Mouse (Mus musculus) adrenal gland, postnatal 0 days (tissue): Measurements from ENCODE around the gene Zswim3. TPM values are rescaled to one million over a fixed set of nuclear protein-coding genes. Genes with fewer than 3 reads are reported as not detected.

Experiments
- polyA plus RNA-seq: library from polyadenylated mRNA; unstranded; fragments of >200 nt; fragmentation: Nextera tagmentation; extraction: Ambion mirVana; gene quantifications from 2 replicates; pipeline ENCODE4 v1.2.1, GENCODE M21; 2015

The Zswim3 gene
- 4.1 and 4.6 TPM in 2 replicates for polyA plus RNA-seq

DNA sequence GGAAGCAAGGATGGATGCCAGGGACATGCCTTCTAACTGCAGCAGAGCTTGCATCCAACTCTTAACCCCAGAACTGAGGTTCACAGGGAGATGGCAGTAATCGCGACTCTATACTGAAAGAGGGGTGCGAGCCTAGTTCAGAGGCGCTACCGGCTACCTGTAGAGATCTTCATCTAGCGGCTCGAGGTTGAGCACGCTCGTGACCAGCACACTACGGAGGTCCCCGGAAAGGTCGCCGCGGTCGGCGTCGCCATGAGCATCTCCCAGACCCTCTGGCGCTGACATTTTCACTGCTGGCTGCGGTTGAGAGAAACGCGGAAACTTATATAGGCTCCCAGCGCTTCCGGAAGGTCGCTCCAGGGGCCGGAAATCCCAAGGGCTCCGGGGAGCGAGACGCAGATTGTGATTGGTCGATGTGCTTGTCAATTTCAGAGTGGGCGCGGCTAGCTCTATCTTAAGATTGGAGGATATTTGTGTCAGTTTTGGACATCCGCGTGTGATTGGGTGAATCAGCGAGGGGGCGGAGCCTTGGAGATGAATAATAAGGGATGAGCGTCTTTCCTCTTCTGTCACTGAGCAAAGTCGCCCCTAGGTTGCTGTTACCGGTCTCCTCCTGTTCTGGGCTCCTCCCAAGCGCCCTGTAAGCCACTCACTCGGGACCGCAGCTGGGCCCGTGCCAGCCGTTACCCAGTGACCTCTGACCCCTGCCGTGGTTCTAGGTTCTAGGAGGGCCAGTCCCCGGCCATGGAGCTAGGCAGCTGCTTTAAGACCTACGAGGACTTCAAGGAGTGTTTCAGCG, at the start of gene Zswim3, which contains the start of gene Acot8:
TSS of gene Zswim3 (plus strand) at position 566 of the 799 bp plus-strand sequence.
TSS of gene Acot8 (minus strand) at position 350 of the 799 bp plus-strand sequence.

DNA sequence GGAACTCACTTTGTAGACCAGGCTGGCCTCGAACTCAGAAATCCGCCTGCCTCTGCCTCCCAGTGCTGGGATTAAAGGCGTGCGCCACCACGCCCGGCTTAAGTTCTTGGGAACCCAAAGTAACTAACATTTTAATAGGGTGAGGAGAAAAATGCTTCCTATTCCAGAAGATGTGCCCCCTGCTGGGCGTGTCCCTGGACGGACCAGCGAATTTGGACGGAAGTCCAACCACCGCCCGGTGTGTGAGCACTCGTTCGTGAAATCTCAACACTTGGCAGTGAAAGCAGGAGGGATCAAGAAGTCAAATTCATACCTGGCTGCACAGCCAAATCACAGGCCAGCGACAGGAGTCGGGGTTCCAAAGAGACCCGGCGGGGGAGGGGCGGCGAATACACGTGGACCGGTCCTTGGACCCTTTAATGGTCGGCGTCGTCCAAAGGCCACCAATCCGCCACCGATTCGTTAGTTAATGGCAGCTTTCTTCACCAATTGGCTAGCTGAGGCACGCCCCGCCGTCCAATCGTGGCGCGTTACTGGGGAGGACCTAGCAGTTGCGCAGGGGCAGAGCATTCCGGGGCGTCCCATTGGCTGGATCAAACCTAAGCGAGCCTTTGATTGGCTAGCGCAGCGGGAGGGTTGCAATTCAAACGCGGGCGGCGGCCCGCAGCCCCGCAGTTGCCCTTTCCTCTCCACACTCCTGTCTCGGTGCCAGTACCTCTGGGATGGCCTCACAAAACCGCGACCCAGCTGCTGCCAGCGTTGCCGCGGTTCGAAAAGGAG, 35.5 kb upstream of the Zswim3 start, which contains the start of gene Ube2c:
TSS of gene Ube2c (plus strand) at position 641 of the 780 bp plus-strand sequence.

DNA sequence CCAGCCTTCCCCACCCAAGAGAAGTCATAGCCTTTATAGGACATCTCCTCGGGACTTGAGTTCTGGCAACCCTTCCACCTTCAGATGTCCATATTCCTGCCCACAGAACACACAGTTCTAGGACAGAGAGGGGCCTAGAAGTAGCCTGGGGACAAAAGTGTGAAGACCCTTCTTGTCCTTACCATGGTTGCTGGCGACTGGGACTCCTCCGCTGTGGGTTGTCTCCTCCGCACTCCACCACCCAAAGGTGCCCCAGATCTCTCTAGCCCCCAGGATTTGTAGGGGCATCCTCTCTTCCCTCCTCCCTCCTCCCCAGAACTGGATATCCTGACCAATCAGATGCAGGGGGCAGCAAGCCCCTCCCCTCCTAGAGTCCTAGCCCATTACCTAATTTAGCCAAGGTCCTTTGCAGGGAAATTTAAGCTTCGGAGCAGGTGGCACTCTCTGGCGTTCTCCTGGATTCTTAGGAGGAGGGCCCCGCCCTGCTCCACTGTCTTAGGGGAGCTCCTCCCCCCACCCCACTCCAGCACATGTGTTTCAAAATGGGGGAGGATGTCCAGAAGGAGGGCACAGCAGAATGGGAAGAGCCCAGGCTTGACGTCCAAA, 25.3 kb upstream of the Zswim3 start, which contains the start of gene Tnnc2:
TSS of gene Tnnc2 (minus strand) at position 487 of the 606 bp plus-strand sequence.

DNA sequence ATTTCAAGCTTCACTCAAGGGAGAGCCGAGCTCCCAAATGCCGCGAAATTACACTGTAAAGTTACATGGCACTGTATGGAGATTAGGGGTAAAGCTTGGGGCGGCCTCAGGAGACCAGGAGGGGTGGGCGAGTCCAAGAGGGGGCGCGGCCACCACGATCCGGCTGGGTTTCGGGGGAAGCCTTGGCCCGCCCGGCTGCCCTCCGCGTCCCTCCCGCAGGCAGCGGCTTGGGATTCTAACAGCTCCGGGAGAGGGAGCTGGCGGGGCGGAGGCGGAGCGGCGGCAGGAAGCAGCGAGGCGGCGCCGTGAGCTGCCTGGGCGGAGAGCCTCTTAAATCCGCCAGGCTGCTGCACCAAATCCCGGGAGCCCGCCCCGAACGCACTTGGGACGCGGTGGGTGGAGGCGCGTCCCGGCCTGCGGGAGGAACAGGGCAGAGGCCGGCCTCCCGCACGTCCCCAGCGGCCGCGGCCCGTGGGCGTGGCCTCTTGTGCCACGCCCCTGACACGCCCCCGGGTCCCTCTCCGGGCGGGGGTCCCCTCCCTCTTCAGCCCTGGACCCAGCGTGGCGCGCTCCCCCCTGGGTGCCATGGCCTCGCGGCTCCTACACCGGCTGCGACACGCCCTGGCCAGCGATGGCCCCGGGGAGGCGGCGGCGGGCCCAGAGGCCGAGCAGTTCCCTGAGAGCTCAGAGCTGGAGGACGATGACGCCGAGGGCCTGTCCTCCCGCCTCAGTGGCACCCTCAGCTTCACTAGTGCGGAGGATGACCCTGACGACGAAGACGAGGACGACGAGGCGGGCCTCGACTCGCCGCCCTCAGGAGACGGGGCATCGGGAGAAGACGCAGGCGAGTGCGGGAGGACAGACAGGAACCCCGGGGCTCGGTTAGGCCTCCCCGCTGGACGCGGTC, 19.2 kb upstream of the Zswim3 start, which contains the start of gene Snx21:
TSS of gene Snx21 (plus strand) at position 343 of the 907 bp plus-strand sequence.

DNA sequence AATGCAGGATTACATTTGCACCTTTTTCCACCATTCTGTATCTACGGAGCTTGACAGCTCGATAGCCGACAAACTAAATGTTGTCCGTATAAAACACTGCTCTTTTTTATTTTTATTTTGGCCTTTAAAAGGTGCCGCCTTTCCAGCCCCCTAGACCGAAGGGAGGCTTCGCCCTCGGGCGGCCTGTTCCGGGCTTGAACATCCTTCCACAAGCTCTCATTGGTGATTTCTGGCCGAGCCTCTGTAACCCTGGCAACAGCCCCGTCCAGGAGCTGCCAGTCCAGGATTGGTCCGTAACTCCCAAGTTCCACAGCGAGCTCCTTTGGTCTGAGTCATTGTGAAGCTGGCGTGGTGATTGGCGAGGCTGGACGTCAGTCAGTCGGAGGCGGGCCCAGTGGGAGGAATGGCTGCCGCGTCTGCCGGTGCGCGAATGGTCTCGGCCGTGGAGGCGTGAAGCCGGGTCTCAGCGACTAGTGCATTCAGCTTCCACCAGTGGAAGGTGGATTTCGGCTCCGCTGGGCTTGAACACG, 17.8 kb downstream of the Zswim3 start, which contains the start of gene Zswim1:
TSS of gene Zswim1 (plus strand) at position 51 of the 530 bp plus-strand sequence.

DNA sequence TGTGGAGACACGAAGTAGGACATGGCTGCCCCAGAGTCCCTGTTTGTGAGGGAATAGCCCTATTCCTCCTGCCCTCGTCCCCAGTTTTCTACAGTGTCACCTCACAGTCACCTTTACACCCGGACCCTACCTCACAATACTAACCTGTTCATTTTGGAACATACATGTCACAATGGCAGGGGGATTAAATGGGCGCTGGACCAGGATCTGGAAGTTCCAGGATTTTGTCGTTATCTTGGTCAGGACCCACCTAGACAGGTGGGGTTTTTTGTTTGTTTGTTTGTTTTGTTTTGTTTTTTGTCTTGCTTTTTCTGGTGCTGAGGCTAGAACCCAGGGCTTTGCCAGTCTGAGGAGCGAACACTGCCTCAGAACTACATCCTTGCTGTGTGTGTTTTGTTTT, 23.5 kb downstream of the Zswim3 start, which contains the start of gene Spata25:
TSS of gene Spata25 (minus strand) at position 101 of the 400 bp plus-strand sequence.

DNA sequence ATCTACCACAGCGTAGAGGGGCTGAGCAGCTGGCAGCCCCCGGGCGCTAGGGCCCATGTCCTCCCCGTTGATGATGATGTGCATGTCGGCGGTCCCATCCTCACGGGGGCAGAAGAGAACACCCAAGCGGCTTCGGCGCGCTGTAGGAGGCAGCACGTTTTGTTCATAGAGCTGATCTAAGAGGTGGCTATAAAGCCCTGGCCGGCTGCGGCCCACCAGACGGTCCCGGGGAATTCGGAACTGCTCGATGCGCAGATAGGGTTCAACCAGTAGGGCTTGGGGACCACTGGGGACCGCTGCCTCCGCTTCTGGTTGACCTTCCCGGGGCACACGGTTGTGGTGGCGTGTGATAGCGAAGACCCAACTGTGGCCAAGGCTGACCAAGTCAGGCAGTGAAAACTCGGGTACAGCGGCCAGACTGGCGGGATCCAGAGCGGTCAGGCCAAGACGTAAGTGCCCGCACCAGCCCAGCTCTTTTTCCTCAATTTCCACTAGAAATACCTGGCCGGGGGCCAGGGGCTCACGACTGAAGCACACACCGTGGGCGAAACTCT, 27.9 kb downstream of the Zswim3 start, which contains the start of gene Ctsa:
TSS of gene Ctsa (plus strand) at position 126 of the 554 bp plus-strand sequence.

DNA sequence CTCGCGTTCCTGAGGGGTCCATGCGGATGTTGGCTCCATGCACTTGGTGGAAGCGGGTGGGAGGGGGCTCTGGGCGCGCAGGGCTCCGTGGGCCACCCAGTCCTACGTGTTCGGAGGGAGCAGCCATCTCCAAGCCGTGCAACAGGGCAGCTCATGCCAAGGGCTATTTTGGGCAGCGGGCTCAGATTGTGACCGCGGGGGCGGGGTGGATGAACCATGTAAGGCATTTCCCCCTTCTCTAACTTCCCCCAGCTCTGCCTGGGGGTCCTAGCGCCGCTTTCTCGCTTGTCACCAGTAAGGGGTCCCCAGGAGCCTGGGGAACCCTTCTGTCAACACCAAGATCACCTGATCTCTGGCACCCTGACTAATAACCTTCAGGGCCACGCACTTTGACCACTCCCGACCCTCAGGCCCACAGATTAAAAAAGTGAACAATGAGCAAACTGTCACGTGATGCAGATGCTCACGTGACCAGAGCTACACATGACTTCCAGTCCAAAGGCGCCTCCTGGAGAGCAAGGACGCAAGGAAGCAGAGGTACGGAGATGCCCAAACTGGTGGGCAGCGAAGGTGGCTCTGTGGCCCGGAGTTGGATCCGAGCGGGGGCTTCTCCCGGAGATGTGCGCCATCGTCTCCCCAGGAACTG, 28.5 kb downstream of the Zswim3 start, which contains the start of gene Neurl2:
TSS of gene Neurl2 (minus strand) at position 143 of the 646 bp plus-strand sequence.

DNA sequence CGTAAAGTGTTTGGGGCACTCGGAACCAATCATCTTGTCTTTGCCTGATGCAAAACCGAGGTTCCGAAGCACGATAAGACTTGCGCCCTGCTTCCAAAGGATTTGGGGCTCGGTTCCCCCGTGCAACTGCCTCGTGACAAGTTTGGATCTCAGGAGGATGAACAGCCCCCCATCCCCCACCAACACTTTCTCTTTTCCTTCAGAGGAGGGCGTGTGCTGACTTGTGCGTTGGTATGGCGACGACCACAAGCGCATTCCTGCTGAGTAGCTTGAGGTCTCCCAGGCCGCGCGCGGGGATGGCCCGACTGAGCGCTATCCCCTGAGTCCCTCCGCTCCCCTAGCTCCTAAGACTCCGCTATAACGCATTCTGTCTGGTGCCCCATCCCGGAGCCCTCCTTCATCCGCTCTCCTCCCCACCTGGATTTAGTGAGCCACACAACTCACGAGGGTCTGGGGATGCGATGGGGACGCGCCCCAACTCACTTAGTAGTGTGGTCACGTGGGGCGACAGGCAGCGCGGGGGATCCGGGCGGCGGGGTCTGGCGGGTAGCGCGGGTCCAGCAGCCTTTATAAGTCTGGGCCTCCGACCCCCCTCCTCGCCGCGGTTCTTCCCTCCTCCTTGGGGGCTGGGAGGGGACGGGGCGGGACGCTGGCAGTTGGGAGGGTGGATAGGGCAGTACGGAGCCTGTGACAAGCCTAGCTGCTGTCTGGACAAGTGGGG, 52.4 kb downstream of the Zswim3 start, which contains the start of gene Pltp:
TSS of gene Pltp (minus strand) at position 611 of the 721 bp plus-strand sequence.

Other genes starting within 250 kb of the Zswim3 start
- 3.7 and 24.5 TPM in 2 replicates for gene Wfdc2, start 242.7 kb upstream of the Zswim3 start, polyA plus RNA-seq
- gene Spint3, start 231.6 kb upstream of the Zswim3 start, polyA plus RNA-seq: not detected in 2 replicates
- gene Wfdc6a, start 219.7 kb upstream of the Zswim3 start, polyA plus RNA-seq: 2.2 TPM in 2 replicates
- 0.18 TPM in 1 of 2 replicates, not detected in the other for gene Eppin, start 211.5 kb upstream of the Zswim3 start, polyA plus RNA-seq
- gene Wfdc6b, start 191.6 kb upstream of the Zswim3 start, polyA plus RNA-seq: not detected in 2 replicates
- gene Wfdc8, start 191.5 kb upstream of the Zswim3 start, polyA plus RNA-seq: 0.26 TPM in 1 of 2 replicates, not detected in the other
- not detected in 2 replicates for gene Wfdc16, start 166.3 kb upstream of the Zswim3 start, polyA plus RNA-seq
- gene Wfdc10, start 149.1 kb upstream of the Zswim3 start, polyA plus RNA-seq: 0.33 TPM in 1 of 2 replicates, not detected in the other
- gene Wfdc9, start 148.5 kb upstream of the Zswim3 start, polyA plus RNA-seq: not detected in 2 replicates
- gene Wfdc11, start 131.0 kb upstream of the Zswim3 start, polyA plus RNA-seq: not detected in 2 replicates
- gene Wfdc13, start 120.0 kb upstream of the Zswim3 start, polyA plus RNA-seq: 0.21 and 0.61 TPM in 2 replicates
- gene Spint4, start 106.6 kb upstream of the Zswim3 start, polyA plus RNA-seq: not detected in 2 replicates
- gene Spint5, start 89.8 kb upstream of the Zswim3 start, polyA plus RNA-seq: not detected in 2 replicates
- 0.30 and 0.70 TPM in 2 replicates for gene Wfdc3, start 59.2 kb upstream of the Zswim3 start, polyA plus RNA-seq
- gene Dnttip1, start 59.1 kb upstream of the Zswim3 start, polyA plus RNA-seq: 52.3 and 62.8 TPM in 2 replicates
- gene Ube2c, start 35.2 kb upstream of the Zswim3 start, polyA plus RNA-seq: 79.0 and 81.0 TPM in 2 replicates
- 19.4 and 89.9 TPM in 2 replicates for gene Tnnc2, start 25.1 kb upstream of the Zswim3 start, polyA plus RNA-seq
- 34.8 and 51.2 TPM in 2 replicates for gene Snx21, start 19.3 kb upstream of the Zswim3 start, polyA plus RNA-seq
- 15.9 and 18.7 TPM in 2 replicates for gene Acot8, start 216 bp upstream of the Zswim3 start, polyA plus RNA-seq
- gene Zswim1, start 17.6 kb downstream of the Zswim3 start, polyA plus RNA-seq: 7.9 and 12.0 TPM in 2 replicates
- not detected in 2 replicates for gene Spata25, start 23.4 kb downstream of the Zswim3 start, polyA plus RNA-seq
- 120 and 175 TPM in 2 replicates for gene Ctsa, start 27.8 kb downstream of the Zswim3 start, polyA plus RNA-seq
- gene Neurl2, start 28.4 kb downstream of the Zswim3 start, polyA plus RNA-seq: 6.9 and 7.3 TPM in 2 replicates
- gene Pltp, start 52.6 kb downstream of the Zswim3 start, polyA plus RNA-seq: 15.2 and 19.5 TPM in 2 replicates
- gene Pcif1, start 74.2 kb downstream of the Zswim3 start, polyA plus RNA-seq: 65.8 and 77.0 TPM in 2 replicates
- 5.2 and 6.4 TPM in 2 replicates for gene Zfp335, start 106.7 kb downstream of the Zswim3 start, polyA plus RNA-seq
- 1.8 and 2.3 TPM in 2 replicates for gene Mmp9, start 135.7 kb downstream of the Zswim3 start, polyA plus RNA-seq
- gene Slc12a5, start 155.7 kb downstream of the Zswim3 start, polyA plus RNA-seq: 1.0 and 2.0 TPM in 2 replicates
- gene Ncoa5, start 229.8 kb downstream of the Zswim3 start, polyA plus RNA-seq: 23.1 and 27.8 TPM in 2 replicates